Mouse (Mus musculus) layer of hippocampus, postnatal 14 days (tissue): ENCODE data around the gene Cflar. TPM values are rescaled to one million over a fixed set of nuclear protein-coding genes. Genes with fewer than 3 reads are reported as not detected.

Source experiments
- total RNA-seq, 2 experiments: library from RNA; stranded (reverse); gene quantifications; 2 replicates each; pipeline ENCODE4 v1.2.3; 2021

Gene Cflar
- total RNA-seq, 2 experiments from 2014 or later, result 33.2 to 38.0 TPM

Other genes with a start within 250 kb of the Cflar start
- 10 to 100 TPM; 26.8 to 28.3 TPM for gene Orc2, start 206.4 kb upstream of the Cflar start, total RNA-seq
- 10 to 100 TPM; 85.7 to 98.7 TPM for gene Fam126b, start 125.2 kb upstream of the Cflar start, total RNA-seq
- 100 to 1,000 TPM in 1 of 2 experiments, 10 to 100 TPM in 1; 98.4 to 103 TPM for gene Ndufb3, start 125.1 kb upstream of the Cflar start, total RNA-seq
- gene Als2cr12, start 15.5 kb upstream of the Cflar start, total RNA-seq, result not detected
- gene Casp8, start 83.9 kb downstream of the Cflar start, total RNA-seq, result 1 to 10 TPM; 3.3 to 3.8 TPM